9 mouse cellular contexts compared by ENCODE assay signal in genomic region chr5:41887738-41888137, GRCm38 (mm10). TPM values are rescaled to one million over a fixed set of nuclear protein-coding genes. Genes with fewer than 3 reads are reported as not detected.
DNase-seq lines count a peak whose midpoint lies in the region; ATAC-seq lines count a peak whose summit lies in the region.
"Had no signal": no experiment of that assay in that cellular context is flagged by ENCODE, and none has a peak within 500 bp of the region (broad histone marks: within the 10 kb centered on the region; RNA-seq: fewer than 3 reads in every experiment).

No protein-coding gene starts in this region.

- 14% methylated on average over 4 of the region's 4 CpGs for WGBS in forebrain, embryonic 16.5 days
- WGBS in limb, embryonic 10.5 days: 14% methylated on average over 4 of the region's 4 CpGs

- peak; percentile 47; the same call in 1 of the 2 replicates for ATAC-seq in cerebellum, adult (ENCODE audit: insufficient number of reproducible peaks, low FRiP score, low TSS enrichment)
- 0 out of 2 replicates have a peak, but pooled peaks have one; percentile 16 for ATAC-seq in forebrain, embryonic 16.5 days

- peak; percentile 87 for DNase-seq in 3T3-L1 (ENCODE audit: low read depth, low spot score)
- DNase-seq in ES-CJ7 (ENCODE audit: low read depth, low spot score): peak; percentile 81
- peak; percentile 75 for DNase-seq in induced T-regulatory cell, adult 2 months (ENCODE audit: low read depth)
- DNase-seq in limb, embryonic 10.5 days (ENCODE audit: low spot score): peak; percentile 78
- peak; percentile 36 for DNase-seq in retina, adult 2 months (ENCODE audit: low read depth, low spot score)
- peak; percentile 36 for DNase-seq in urinary bladder, adult 2 months (ENCODE audit: low spot score)

- no peak overlapping the region for H3K4me3 ChIP-seq in forebrain, embryonic 16.5 days (replicated peaks; ENCODE audit: low read length)
- no peak overlapping the region for H3K4me3 ChIP-seq in limb, embryonic 10.5 days
- H3K4me3 ChIP-seq: heart, embryonic 15.5 days had no signal

- H3K9me3 ChIP-seq in forebrain, embryonic 16.5 days (ENCODE audit: control insufficient read depth, low read length): no peaks in the 10 kb centered on the region
- no peaks in the 10 kb centered on the region for H3K9me3 ChIP-seq in limb, embryonic 10.5 days (replicated peaks)
- H3K9me3 ChIP-seq: heart, embryonic 15.5 days had no signal

- H3K27me3 ChIP-seq in forebrain, embryonic 16.5 days (replicated peaks; ENCODE audit: control insufficient read depth, insufficient read depth, low read length): no peaks in the 10 kb centered on the region
- H3K27me3 ChIP-seq in limb, embryonic 10.5 days (ENCODE audit: low read depth, poor library complexity, severe bottlenecking): peaks cover 9% of the 10 kb centered on the region

- no peak overlapping the region for H3K27ac ChIP-seq in forebrain, embryonic 16.5 days (ENCODE audit: low read length)
- H3K27ac ChIP-seq in limb, embryonic 10.5 days: no peak overlapping the region
- H3K27ac ChIP-seq: heart, embryonic 15.5 days had no signal

- H3K4me2 ChIP-seq in forebrain, embryonic 16.5 days (ENCODE audit: low read length): no peak overlapping the region
- H3K4me2 ChIP-seq: heart, embryonic 15.5 days had no signal

- H3K4me1 ChIP-seq in forebrain, embryonic 16.5 days (replicated peaks; ENCODE audit: control insufficient read depth, insufficient read depth, low read length): peaks cover 5% of the 10 kb centered on the region; the same call in 1 of the 2 replicates
- H3K4me1 ChIP-seq in limb, embryonic 10.5 days: no peaks in the 10 kb centered on the region
- H3K4me1 ChIP-seq: heart, embryonic 15.5 days had no signal

- no peak overlapping the region for H3K9ac ChIP-seq in forebrain, embryonic 16.5 days (replicated peaks; ENCODE audit: low read depth, low read length)
- H3K9ac ChIP-seq: heart, embryonic 15.5 days had no signal

- H3K36me3 ChIP-seq in forebrain, embryonic 16.5 days (ENCODE audit: control insufficient read depth, insufficient read depth): no peaks in the 10 kb centered on the region
- no peaks in the 10 kb centered on the region for H3K36me3 ChIP-seq in limb, embryonic 10.5 days
- H3K36me3 ChIP-seq: heart, embryonic 15.5 days had no signal

RNA-seq across cellular contexts. Expression of gene Bod1l, which starts 43.6 kb away (rescaled TPM):
- 28.4 and 30.2 TPM in 2 replicates for polyA plus RNA-seq in forebrain, embryonic 16.5 days (2015; fragmentation: Nextera tagmentation; extraction: Ambion mirVana)
- 15.7 and 18.5 TPM in 2 replicates for polyA plus RNA-seq in limb, embryonic 10.5 days (2016; fragmentation: Nextera tagmentation; extraction: Ambion mirVana)
- 9.9 and 11.8 TPM in 2 replicates for polyA plus RNA-seq in urinary bladder, adult 2 months (2012; rRNA removed)

Comparison
In these comparisons a context has a peak if more than half of its experiments do, and no peak if none do; other contexts are left out.
1. DNase-seq: peak in every context shown above with its lines; median percentile 87 in 3T3-L1; 81 in ES-CJ7; 78 in limb, embryonic 10.5 days; 75 in induced T-regulatory cell, adult 2 months; 36 in retina, adult 2 months; 36 in urinary bladder, adult 2 months.